Mouse (Mus musculus): ENCODE measurements around the gene Bcar3.

Bcar3 gene

GRCm38 (mm10) chr3:122456807-122457206, 162.9 kb downstream of the Bcar3 start:
- no peak for DNase-seq (ENCODE audit: low read depth, low spot score)

GRCm38 (mm10) chr3:122457723-122458122, 163.8 kb downstream of the Bcar3 start:
- DNase-seq (ENCODE audit: low read depth, low spot score) = no peak

GRCm38 (mm10) chr3:122458743-122459142, 164.8 kb downstream of the Bcar3 start:
- DNase-seq (ENCODE audit: low read depth, low spot score) = no peak

GRCm38 (mm10) chr3:122460848-122461511, 167.0 kb downstream of the Bcar3 start:
- DNase-seq (ENCODE audit: low read depth, low spot score) = no peak

GRCm38 (mm10) chr3:122461512-122461881, 167.6 kb downstream of the Bcar3 start:
- no peak for DNase-seq (ENCODE audit: low read depth, low spot score)

GRCm38 (mm10) chr3:122461932-122462871, 168.3 kb downstream of the Bcar3 start:
- peak; percentile 44 for DNase-seq (ENCODE audit: low read depth, low spot score)

GRCm38 (mm10) chr3:122463166-122463565, 169.2 kb downstream of the Bcar3 start:
- no peak for DNase-seq (ENCODE audit: low read depth, low spot score)

- DNase-seq (ENCODE audit: low read depth, low spot score) = peak; percentile 52
These were observed 172.3 kb downstream of the Bcar3 start for GRCm38 (mm10) chr3:122466100-122466730.

GRCm38 (mm10) chr3:122467977-122468376, 174.0 kb downstream of the Bcar3 start:
- no peak for DNase-seq (ENCODE audit: low read depth, low spot score)

GRCm38 (mm10) chr3:122470326-122471016, 176.5 kb downstream of the Bcar3 start:
- DNase-seq (ENCODE audit: low read depth, low spot score) = no peak

GRCm38 (mm10) chr3:122471017-122471721, 177.2 kb downstream of the Bcar3 start:
- DNase-seq (ENCODE audit: low read depth, low spot score) = no peak

GRCm38 (mm10) chr3:122472412-122472811, 178.5 kb downstream of the Bcar3 start:
- DNase-seq (ENCODE audit: low read depth, low spot score) = no peak

- no peak for DNase-seq (ENCODE audit: low read depth, low spot score)
These were observed 179.6 kb downstream of the Bcar3 start for GRCm38 (mm10) chr3:122473523-122474034.

GRCm38 (mm10) chr3:122474067-122474466, 180.1 kb downstream of the Bcar3 start:
- peak; percentile 34 for DNase-seq (ENCODE audit: low read depth, low spot score)

GRCm38 (mm10) chr3:122474796-122475195, 180.9 kb downstream of the Bcar3 start:
- no peak for DNase-seq (ENCODE audit: low read depth, low spot score)

GRCm38 (mm10) chr3:122475735-122476134, 181.8 kb downstream of the Bcar3 start:
- DNase-seq (ENCODE audit: low read depth, low spot score) = no peak

GRCm38 (mm10) chr3:122476656-122477055, 182.7 kb downstream of the Bcar3 start:
- DNase-seq (ENCODE audit: low read depth, low spot score) = no peak

- no peak for DNase-seq (ENCODE audit: low read depth, low spot score)
These were observed 183.6 kb downstream of the Bcar3 start for GRCm38 (mm10) chr3:122477541-122477940.

GRCm38 (mm10) chr3:122478735-122479134, 184.8 kb downstream of the Bcar3 start:
- no peak for DNase-seq (ENCODE audit: low read depth, low spot score)

- DNase-seq (ENCODE audit: low read depth, low spot score) = no peak
These were observed 186.2 kb downstream of the Bcar3 start for GRCm38 (mm10) chr3:122480065-122480675.

All from skeletal muscle tissue, adult 2 months (tissue).